Mouse (Mus musculus): ENCODE measurements around the gene Ahnak2.

DNA sequence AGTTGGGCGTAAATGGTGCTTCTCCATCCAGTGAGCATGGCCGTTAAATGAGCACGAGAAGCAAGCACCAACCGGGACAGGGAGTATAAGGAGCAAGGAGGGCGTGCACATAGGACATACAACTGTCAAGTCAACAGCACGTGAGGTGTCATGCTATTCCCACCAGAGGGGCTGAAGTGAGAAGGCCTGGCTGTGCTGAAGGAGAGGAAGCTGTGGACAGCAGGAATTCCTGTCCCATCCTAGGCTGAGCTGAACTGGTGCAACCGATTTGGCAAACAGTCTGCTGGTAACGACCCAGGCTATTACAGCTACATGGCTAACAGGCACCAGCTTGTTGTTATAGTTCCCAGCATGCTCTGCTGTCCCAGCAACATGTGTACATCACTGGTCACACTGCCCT lies 11.4 kb downstream of the Ahnak2 start:
- TF ChIP-seq POLR2A (IDR thresholded peaks at IDR 0.05; ENCODE audit: insufficient read length, low read depth) = no peak
- TF ChIP-seq POLR2AphosphoS2 (IDR thresholded peaks at IDR 0.05; ENCODE audit: insufficient read length, low read depth) = peak; percentile 7
- TF ChIP-seq E2F4 (IDR thresholded peaks at IDR 0.05; ENCODE audit: insufficient read depth) = no peak
- TF ChIP-seq USF1 (IDR thresholded peaks at IDR 0.05; ENCODE audit: low read depth) = no peak
